In genomic region chr13:59794786-59795185, GRCm38 (mm10) we compare ENCODE assay signal across 35 mouse cellular contexts. TPM values are rescaled to one million over a fixed set of nuclear protein-coding genes. Genes with fewer than 3 reads are reported as not detected.
DNase-seq lines count a peak whose midpoint lies in the region; ATAC-seq and TF ChIP-seq lines count a peak whose summit lies in the region.
"Had no signal": no experiment of that assay in that cellular context is flagged by ENCODE, and none has a peak within 500 bp of the region (broad histone marks: within the 10 kb centered on the region; RNA-seq: fewer than 3 reads in every experiment).

No protein-coding gene starts in this region.

- no peaks in the 10 kb centered on the region for H3K9me3 ChIP-seq in liver, embryonic 11.5 days (ENCODE audit: control insufficient read depth, low read length)
- no peaks in the 10 kb centered on the region for H3K9me3 ChIP-seq in liver, embryonic 14.5 days (ENCODE audit: control insufficient read depth, low read length)
- H3K9me3 ChIP-seq: hindbrain, embryonic 10.5 days; hindbrain, embryonic 15.5 days; midbrain, embryonic 10.5 days; midbrain, embryonic 15.5 days; neural tube, embryonic 15.5 days; stomach, embryonic 15.5 days had no signal

- no peak overlapping the region for H3K4me2 ChIP-seq in liver, embryonic 11.5 days
- H3K4me2 ChIP-seq in liver, embryonic 14.5 days (ENCODE audit: low read depth): no peak overlapping the region
- H3K4me2 ChIP-seq: hindbrain, embryonic 15.5 days; lung, embryonic 14.5 days; midbrain, embryonic 15.5 days; neural tube, embryonic 15.5 days; stomach, embryonic 15.5 days had no signal

- H3K27ac ChIP-seq in liver, embryonic 11.5 days (ENCODE audit: low read depth, low read length): peak overlapping the region; percentile 99
- H3K27ac ChIP-seq in liver, embryonic 14.5 days: peak overlapping the region; percentile 99
- H3K27ac ChIP-seq: hindbrain, embryonic 10.5 days; hindbrain, embryonic 15.5 days; layer of hippocampus, adult 2 months; midbrain, embryonic 10.5 days; midbrain, embryonic 15.5 days; neural tube, embryonic 15.5 days; stomach, embryonic 15.5 days had no signal

- no peak overlapping the region for H3K4me3 ChIP-seq in liver, embryonic 11.5 days (ENCODE audit: low read depth, low read length)
- H3K4me3 ChIP-seq in liver, embryonic 14.5 days (ENCODE audit: insufficient read depth in 1 of 2, low read depth in 2 of 2, low read length in 2 of 2): no peak overlapping the region
- H3K4me3 ChIP-seq: hindbrain, embryonic 10.5 days; hindbrain, embryonic 15.5 days; layer of hippocampus, adult 2 months; midbrain, embryonic 10.5 days; midbrain, embryonic 15.5 days; neural tube, embryonic 15.5 days; stomach, embryonic 15.5 days had no signal

- peaks cover 79% of the 10 kb centered on the region for H3K36me3 ChIP-seq in liver, embryonic 11.5 days (ENCODE audit: control insufficient read depth, insufficient read depth, low read length)
- H3K36me3 ChIP-seq in liver, embryonic 14.5 days (replicated peaks; ENCODE audit: control insufficient read depth, insufficient read depth, low read depth): peaks cover 99% of the 10 kb centered on the region

- H3K27me3 ChIP-seq in liver, embryonic 11.5 days (replicated peaks; ENCODE audit: control insufficient read depth, insufficient read depth, low read length): no peaks in the 10 kb centered on the region
- no peaks in the 10 kb centered on the region for H3K27me3 ChIP-seq in liver, embryonic 14.5 days (ENCODE audit: control insufficient read depth, insufficient read depth, low read length)
- H3K27me3 ChIP-seq: hindbrain, embryonic 15.5 days; midbrain, embryonic 15.5 days; neural tube, embryonic 15.5 days; stomach, embryonic 15.5 days had no signal

- peaks cover 22% of the 10 kb centered on the region for H3K4me1 ChIP-seq in liver, embryonic 11.5 days (replicated peaks; ENCODE audit: control insufficient read depth, insufficient read depth, low read length)
- H3K4me1 ChIP-seq in liver, embryonic 14.5 days (replicated peaks; ENCODE audit: control insufficient read depth in 2 of 2, insufficient read depth in 2 of 2, low read length in 1 of 2): peaks cover 38 to 48% of the 10 kb centered on the region in 2 experiments
- H3K4me1 ChIP-seq: hindbrain, embryonic 10.5 days; hindbrain, embryonic 15.5 days; midbrain, embryonic 10.5 days; midbrain, embryonic 15.5 days; neural tube, embryonic 15.5 days; stomach, embryonic 15.5 days had no signal

- no peak for TF ChIP-seq CTCF in liver, embryonic 14.5 days (IDR thresholded peaks at IDR 0.05; ENCODE audit: low read depth)

- no peak for TF ChIP-seq EP300 in liver, embryonic 14.5 days (IDR thresholded peaks at IDR 0.05; ENCODE audit: low read depth)

- H3K9ac ChIP-seq in liver, embryonic 11.5 days (ENCODE audit: low read depth, low read length): 0 out of 2 replicates have a peak overlapping the region, but pooled peaks have one; percentile 27
- H3K9ac ChIP-seq in liver, embryonic 14.5 days (replicated peaks): no peak overlapping the region
- H3K9ac ChIP-seq: hindbrain, embryonic 15.5 days; lung, embryonic 14.5 days; midbrain, embryonic 15.5 days; neural tube, embryonic 15.5 days; stomach, embryonic 15.5 days had no signal

- 84% methylated on average over 1 of the region's 1 CpGs for WGBS in liver, embryonic 11.5 days
- WGBS in liver, embryonic 14.5 days (ENCODE audit: insufficient replicate concordance): 86% methylated on average over 1 of the region's 1 CpGs

- no peak for ATAC-seq in liver, embryonic 11.5 days (replicated peaks; ENCODE audit: low FRiP score)
- ATAC-seq in liver, embryonic 14.5 days (ENCODE audit: insufficient read depth): no peak
- no peak for ATAC-seq in CD4-positive, CD25-positive, alpha-beta regulatory T cell, adult 4 months
- ATAC-seq: forebrain, embryonic 16.5 days; midbrain, embryonic 15.5 days had no signal

- no peak for DNase-seq in liver, embryonic 11.5 days (ENCODE audit: low spot score)
- no peak for DNase-seq in liver
- DNase-seq in cerebellum, postnatal 14 days: peak; percentile 26 to 60
- DNase-seq in liver, embryonic 14.5 days (ENCODE audit: low read depth in 3 of 3, low spot score in 3 of 3): no peak
- DNase-seq in c-Kit-positive CD71-positive TER-119-positive erythroid progenitor cells, embryonic 14.5 days (ENCODE audit: low spot score): no peak
- no peak for DNase-seq in adrenal gland, adult 18-20 months (ENCODE audit: low spot score in 2 of 2)
- DNase-seq: adrenal gland, adult 2 months; adrenal gland, postnatal 36 days; heart, postnatal 14 days; kidney, adult 18-20 months; kidney, postnatal 36 days; left cerebral cortex, postnatal 4 days; lung, embryonic 14.5 days; retina, postnatal 1 day; right cerebral cortex, postnatal 14 days had no signal

RNA-seq across cellular contexts. Expression of gene Gm49354, which starts 12.7 kb away (rescaled TPM):
- polyA plus RNA-seq in liver, embryonic 11.5 days (2014; fragmentation: Nextera tagmentation; extraction: Ambion mirVana): not detected in 2 replicates
- polyA plus RNA-seq in liver, embryonic 14.5 days (2012; rRNA removed): 0.35 TPM in 1 of 2 replicates, not detected in the other
- not detected in 2 replicates for polyA plus RNA-seq in liver, embryonic 14.5 days (2014; fragmentation: Nextera tagmentation; extraction: Ambion mirVana)
- not detected for total RNA-seq in adrenal gland, adult 18-20 months (2021)
- polyA plus RNA-seq in CD4-positive, CD25-positive, alpha-beta regulatory T cell, adult 4 months (2017; shearing (Covaris generic)): not detected
- total RNA-seq: adrenal gland, adult 2 months; adrenal gland, postnatal 36 days; gastrocnemius, adult 8-10 months; heart, postnatal 14 days; layer of hippocampus, adult 2 months; layer of hippocampus, postnatal 25 days; left cerebral cortex, postnatal 4 days; megakaryocyte progenitor cell, adult 5-6 weeks had no signal
- polyA plus RNA-seq: adrenal gland, adult 2 months; embryonic facial prominence, embryonic 14.5 days; forebrain, embryonic 11.5 days; forebrain, embryonic 16.5 days; gonadal fat pad, adult 2 months; heart, embryonic 14.5 days; hindbrain, embryonic 10.5 days; hindbrain, embryonic 15.5 days; intestine, embryonic 14.5 days; kidney, embryonic 16.5 days; limb, embryonic 14.5 days; lung, embryonic 14.5 days; midbrain, embryonic 10.5 days; midbrain, embryonic 15.5 days; neural tube, embryonic 15.5 days; stomach, embryonic 15.5 days had no signal

RNA-seq across cellular contexts. Expression of gene Isca1, which starts 25.2 kb away (rescaled TPM):
- polyA plus RNA-seq in liver, embryonic 11.5 days (2014; fragmentation: Nextera tagmentation; extraction: Ambion mirVana): 173 and 181 TPM in 2 replicates
- 120 and 138 TPM in 2 replicates for polyA plus RNA-seq in liver, embryonic 14.5 days (2012; rRNA removed)
- 252 and 281 TPM in 2 replicates for polyA plus RNA-seq in liver, embryonic 14.5 days (2014; fragmentation: Nextera tagmentation; extraction: Ambion mirVana)
- 100 to 1,000 TPM; 105 to 135 TPM for total RNA-seq in adrenal gland, adult 18-20 months (2021)
- 10 to 100 TPM; 54.6 to 62.5 TPM for polyA plus RNA-seq in CD4-positive, CD25-positive, alpha-beta regulatory T cell, adult 4 months (2017; shearing (Covaris generic))

RNA-seq across cellular contexts. Expression of gene Tut7, which starts 28.2 kb away (rescaled TPM):
- 68.2 and 69.5 TPM in 2 replicates for polyA plus RNA-seq in liver, embryonic 11.5 days (2014; fragmentation: Nextera tagmentation; extraction: Ambion mirVana)
- 21.7 and 40.3 TPM in 2 replicates for polyA plus RNA-seq in liver, embryonic 14.5 days (2012; rRNA removed)
- polyA plus RNA-seq in liver, embryonic 14.5 days (2014; fragmentation: Nextera tagmentation; extraction: Ambion mirVana): 45.3 and 47.0 TPM in 2 replicates
- 10 to 100 TPM; 63.0 to 64.1 TPM for total RNA-seq in adrenal gland, adult 18-20 months (2021)
- 10 to 100 TPM; 71.4 to 71.8 TPM for polyA plus RNA-seq in CD4-positive, CD25-positive, alpha-beta regulatory T cell, adult 4 months (2017; shearing (Covaris generic))

RNA-seq across cellular contexts. Expression of gene 1700014D04Rik, which starts 48.2 kb away (rescaled TPM):
- polyA plus RNA-seq in liver, embryonic 11.5 days (2014; fragmentation: Nextera tagmentation; extraction: Ambion mirVana): not detected in 2 replicates
- 0.02 and 0.03 TPM in 2 replicates for polyA plus RNA-seq in liver, embryonic 14.5 days (2012; rRNA removed)
- polyA plus RNA-seq in liver, embryonic 14.5 days (2014; fragmentation: Nextera tagmentation; extraction: Ambion mirVana): 0.03 and 0.33 TPM in 2 replicates
- not detected for total RNA-seq in adrenal gland, adult 18-20 months (2021)
- not detected for polyA plus RNA-seq in CD4-positive, CD25-positive, alpha-beta regulatory T cell, adult 4 months (2017; shearing (Covaris generic))
- total RNA-seq: adrenal gland, adult 2 months; heart, postnatal 14 days; megakaryocyte progenitor cell, adult 5-6 weeks had no signal
- polyA plus RNA-seq: adrenal gland, adult 2 months; embryonic facial prominence, embryonic 14.5 days; erythroblast, embryonic 14.5 days; heart, embryonic 14.5 days; intestine, embryonic 14.5 days; kidney, embryonic 16.5 days; stomach, embryonic 15.5 days had no signal

Comparison
In these comparisons a context has a peak if more than half of its experiments do, and no peak if none do; other contexts are left out.
1. DNase-seq: peak in cerebellum, postnatal 14 days (2 of 2); none in liver, embryonic 11.5 days (single experiment), liver (single experiment), liver, embryonic 14.5 days (0 of 3), c-Kit-positive CD71-positive TER-119-positive erythroid progenitor cells, embryonic 14.5 days (single experiment) and adrenal gland, adult 18-20 months (0 of 2).